Mouse (Mus musculus) MEL-GATA-1-ER (cell line): ENCODE results near the gene Vnn1.

Experiments used
- DNase-seq: peaks from one replicate; pipeline ENCODE4 v3.0.0-alpha.2; 2012; ENCODE audit warnings: low read depth; ENCODE audit errors: extremely low read depth

The Vnn1 gene

DNA sequence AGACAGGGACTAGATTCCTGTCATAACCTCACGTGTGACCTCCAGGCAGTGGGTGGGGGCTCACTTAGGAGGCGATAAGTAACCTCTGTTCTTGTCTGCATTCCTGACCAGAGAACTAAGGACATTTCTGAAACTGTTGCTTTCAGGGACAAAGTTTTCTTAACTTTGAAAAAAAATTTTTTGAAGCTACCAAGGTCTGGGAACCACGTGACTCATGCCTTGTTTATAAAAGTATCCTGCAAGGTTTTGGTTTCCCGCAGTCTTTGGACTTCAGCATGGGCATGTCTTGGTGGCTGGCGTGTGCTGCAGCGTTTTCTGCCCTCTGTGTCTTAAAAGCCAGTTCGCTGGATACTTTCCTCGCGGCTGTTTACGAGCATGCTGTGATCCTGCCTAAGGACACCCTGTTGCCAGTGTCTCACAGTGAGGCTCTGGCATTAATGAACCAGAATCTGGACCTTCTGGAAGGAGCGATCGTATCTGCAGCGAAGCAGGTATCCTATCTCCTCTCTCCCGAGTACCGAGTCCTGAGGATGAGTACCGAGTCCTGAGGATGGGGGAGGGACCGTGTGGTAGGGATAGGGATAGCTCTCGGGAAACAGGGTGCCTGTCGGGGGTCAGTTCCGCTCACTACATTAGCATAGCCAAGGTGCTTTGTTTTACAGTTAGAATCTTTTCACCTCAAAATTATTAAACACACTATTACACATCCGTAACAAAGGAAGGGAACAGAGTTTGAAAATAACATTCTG lies at the start of gene Vnn1:
Gene Vnn1 (plus strand): TSS at position 88 of the 749 bp plus-strand sequence.
- no peak for DNase-seq

GRCm38 (mm10) chr10:23851228-23851912 lies 43.1 kb upstream of the Vnn1 start, which contains the start of gene Vnn3:
Gene Vnn3, plus strand, starts transcription at chr10:23851462.
- no peak for DNase-seq

DNA sequence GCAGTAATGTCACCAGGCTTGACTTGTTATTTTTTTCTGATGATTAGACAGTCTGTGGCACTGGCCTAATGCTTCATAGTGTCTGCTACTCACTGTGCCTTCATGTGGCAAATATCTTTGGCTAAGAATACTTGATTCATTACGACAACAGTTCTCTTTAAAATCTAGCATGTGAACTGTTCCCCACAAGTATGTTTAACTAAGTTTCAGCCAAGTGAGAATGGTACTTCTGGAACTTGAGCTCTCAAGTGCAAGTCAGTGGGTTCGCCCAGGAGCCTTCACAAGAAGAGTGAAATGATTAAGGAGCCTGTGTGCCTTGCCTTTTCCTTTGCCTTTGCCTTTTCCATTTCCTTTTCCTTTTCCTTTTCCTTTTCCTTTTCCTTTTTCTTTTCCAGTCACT lies 42.4 kb upstream of the Vnn1 start:
- DNase-seq: no peak

GRCm38 (mm10) chr10:23864362-23865312 lies 29.9 kb upstream of the Vnn1 start:
- peak; percentile 5 for DNase-seq

GRCm38 (mm10) chr10:23880695-23881094 lies 13.8 kb upstream of the Vnn1 start:
- no peak for DNase-seq

- DNase-seq: no peak
Measured at GRCm38 (mm10) chr10:23884910-23885309, 9.6 kb upstream of the Vnn1 start.

GRCm38 (mm10) chr10:23886060-23886459 lies 8.4 kb upstream of the Vnn1 start:
- DNase-seq: no peak

GRCm38 (mm10) chr10:23892987-23893386 lies 1.5 kb upstream of the Vnn1 start:
- no peak for DNase-seq

DNA sequence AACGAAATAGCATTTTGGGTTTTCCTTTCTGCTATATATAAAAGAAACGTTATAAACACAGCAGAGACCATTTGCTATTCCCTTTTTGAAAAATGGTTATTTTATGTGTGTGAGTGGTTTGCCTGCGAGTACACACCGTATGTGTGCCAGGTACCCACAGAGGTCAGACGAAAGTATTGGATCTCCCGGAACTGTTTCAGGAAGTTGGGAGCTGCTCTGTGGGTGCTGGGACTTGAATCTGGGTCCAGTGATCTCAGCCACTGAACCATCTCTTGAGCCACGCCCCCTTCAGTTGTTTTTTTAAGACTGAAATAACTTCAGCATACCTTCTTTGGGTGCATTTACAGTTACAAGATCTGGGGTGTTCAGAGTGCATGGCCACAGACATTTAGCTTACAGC lies 888 bp downstream of the Vnn1 start:
- no peak for DNase-seq

DNA sequence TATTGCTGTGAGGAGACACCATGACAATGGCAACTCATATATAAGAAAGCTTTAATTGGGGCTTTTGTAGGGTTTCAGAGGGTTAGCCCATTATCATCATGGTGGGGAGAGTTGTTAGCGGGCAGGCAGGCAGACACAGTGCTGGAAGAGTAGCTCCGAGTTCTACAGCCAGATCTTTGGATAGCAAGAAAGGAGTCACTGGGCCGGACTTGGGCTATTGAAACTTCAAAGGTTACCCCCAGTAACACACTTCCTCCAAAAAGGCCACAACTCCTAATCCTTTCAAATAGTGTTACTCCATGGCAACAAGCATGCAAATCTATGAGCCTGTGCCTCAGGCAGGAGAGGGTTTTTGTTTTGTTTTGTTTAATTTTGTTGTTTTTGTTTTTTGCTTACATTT lies 6.6 kb downstream of the Vnn1 start:
- DNase-seq: no peak

- no peak for DNase-seq
Measured at GRCm38 (mm10) chr10:23905661-23906060, 11.2 kb downstream of the Vnn1 start.

DNA sequence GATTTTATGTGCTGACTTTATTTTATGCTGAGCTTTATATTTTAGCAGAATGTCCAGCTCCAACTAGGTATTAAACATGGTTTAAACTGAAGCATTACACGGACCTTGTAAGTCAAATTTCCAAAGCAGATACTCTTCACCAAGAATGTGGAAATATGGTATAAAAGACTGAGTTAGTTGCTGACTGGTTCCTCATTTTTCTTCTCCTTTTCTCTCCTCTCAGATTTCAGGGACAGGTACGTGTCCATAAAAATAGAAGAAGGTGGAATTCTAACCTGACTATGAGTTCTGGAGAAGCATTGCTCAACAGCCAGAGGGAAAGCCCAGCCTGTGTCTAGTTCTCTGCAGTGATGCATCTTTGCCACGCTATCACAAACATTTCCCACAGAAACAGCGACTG lies 25.6 kb downstream of the Vnn1 start, which contains the start of gene Taar1:
Gene Taar1 (plus strand): TSS at position 301 of the 400 bp plus-strand sequence.
- no peak for DNase-seq

DNA sequence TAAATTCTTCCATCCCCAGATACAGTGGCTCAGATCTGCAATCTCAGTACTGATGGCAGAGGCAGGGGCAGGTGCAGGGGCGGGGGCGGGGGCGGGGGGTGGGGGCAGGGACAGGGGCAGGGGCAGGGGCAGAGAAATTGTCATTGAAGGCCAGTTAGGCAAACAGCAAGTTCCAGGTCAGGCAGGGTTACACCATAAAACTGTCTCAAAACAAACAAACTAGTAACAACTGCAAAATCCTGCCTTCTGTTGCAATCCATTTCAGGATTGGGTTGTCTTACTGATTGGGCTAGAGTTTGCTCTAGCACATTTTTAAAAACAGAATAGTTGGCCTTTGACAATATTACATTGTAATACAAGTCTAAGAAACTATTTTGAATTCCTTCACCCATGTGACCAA lies 28.0 kb downstream of the Vnn1 start:
- DNase-seq: no peak

DNA sequence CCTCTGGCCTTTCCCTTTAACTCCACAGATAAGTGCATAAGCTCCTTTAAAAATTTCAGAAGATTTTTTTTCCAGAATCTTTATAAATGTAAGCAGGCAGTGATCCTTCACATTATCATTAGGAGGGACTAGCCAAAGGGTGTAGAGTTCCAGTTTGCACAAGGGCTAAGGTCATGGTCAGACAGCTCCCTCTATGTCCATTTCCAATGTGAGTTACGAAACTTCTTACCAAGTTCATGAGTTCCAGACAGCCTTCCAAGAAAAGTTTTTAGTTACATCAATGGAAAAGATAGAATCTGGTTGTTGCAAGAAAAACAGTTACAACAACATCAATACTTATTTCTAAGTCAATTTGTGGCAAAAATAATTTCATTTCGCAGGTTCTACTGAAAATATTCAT lies 29.5 kb downstream of the Vnn1 start:
- no peak for DNase-seq

GRCm38 (mm10) chr10:23937613-23938012 lies 43.1 kb downstream of the Vnn1 start:
- no peak for DNase-seq

GRCm38 (mm10) chr10:23938312-23938711 lies 43.8 kb downstream of the Vnn1 start, which contains the start of gene Taar2:
Gene Taar2, plus strand, starts transcription at chr10:23938572.
- no peak for DNase-seq

- DNase-seq: peak; percentile 25
Measured at GRCm38 (mm10) chr10:23942465-23942864, 48.0 kb downstream of the Vnn1 start.

DNA sequence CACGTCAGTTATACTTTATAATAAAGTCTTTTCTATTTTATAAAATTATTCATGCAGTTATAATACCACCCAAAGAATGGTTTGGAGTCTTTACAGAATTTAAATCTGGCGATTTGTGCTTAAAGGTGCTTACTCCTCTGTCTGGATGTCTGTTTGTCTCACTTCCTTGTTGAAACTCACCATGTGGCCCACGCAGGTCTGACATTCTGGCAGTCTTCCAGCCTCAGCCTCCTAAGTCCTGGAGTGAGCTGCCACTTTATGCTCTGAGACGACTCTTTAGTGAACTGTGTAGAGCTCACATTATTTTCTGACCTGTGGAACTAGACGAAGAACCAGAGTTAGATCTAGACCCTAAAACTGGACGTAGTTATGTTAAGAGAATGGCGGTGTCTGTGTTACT lies 53.5 kb downstream of the Vnn1 start:
- no peak for DNase-seq

DNA sequence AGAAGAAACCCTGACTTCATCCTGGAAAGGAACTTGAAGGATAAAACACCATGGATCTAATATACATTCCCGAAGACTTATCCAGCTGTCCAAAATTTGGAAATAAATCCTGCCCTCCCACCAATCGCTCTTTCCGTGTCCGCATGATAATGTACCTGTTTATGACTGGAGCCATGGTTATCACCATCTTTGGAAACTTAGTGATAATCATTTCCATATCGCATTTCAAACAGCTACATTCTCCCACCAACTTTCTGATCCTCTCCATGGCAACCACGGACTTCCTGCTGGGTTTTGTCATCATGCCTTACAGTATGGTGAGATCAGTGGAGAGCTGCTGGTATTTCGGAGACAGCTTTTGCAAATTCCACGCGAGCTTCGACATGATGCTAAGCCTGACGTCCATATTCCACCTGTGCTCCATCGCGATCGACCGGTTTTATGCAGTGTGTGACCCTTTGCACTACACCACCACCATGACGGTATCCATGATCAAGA lies 55.1 kb downstream of the Vnn1 start, which contains the start of gene Taar3:
Gene Taar3 (plus strand): TSS at position 51 of the 498 bp plus-strand sequence.
- no peak for DNase-seq

DNA sequence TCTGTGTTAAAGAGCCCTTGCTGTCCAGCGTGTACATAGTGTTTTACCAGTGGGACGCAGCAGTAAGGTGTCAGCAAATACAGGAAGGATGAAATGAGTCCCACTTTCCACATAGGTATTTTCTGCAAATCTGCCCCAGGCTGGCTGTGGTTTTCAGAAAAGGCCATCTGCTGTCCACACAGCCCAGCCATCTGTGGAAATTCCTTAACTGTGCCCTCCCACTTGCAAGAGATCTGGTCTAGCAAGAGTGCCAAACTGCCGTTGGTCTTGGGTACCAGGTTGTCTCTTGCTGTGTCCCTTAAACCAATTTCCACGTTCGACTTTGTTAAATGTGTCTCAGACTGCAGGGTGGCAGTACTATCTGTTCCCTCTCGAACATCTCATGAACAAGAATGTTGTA lies 57.2 kb downstream of the Vnn1 start:
- no peak for DNase-seq
